Mouse (Mus musculus) forebrain, embryonic 13.5 days (tissue): ENCODE measurements around the gene Morc2a. TPM values are rescaled to one million over a fixed set of nuclear protein-coding genes. Genes with fewer than 3 reads are reported as not detected.
"Not testable (repeated sequence)": the region's sequence is repeated elsewhere in the genome, so short reads cannot be mapped to it uniquely, and the experiment has no call there.

Experiments used
- ATAC-seq: fragments of 200-750 bp; cut with Nextera tagmentation; 2 replicates; pipeline ENCODE4 v1.8.0; 2017
- H3K27ac ChIP-seq: fragments of 300-500 bp; sonication (generic); 2 replicates; pipeline ENCODE4 v1.5.1; 2015; ENCODE audit warnings: inconsistent platforms, mild to moderate bottlenecking, moderate library complexity
- H3K27me3 ChIP-seq: fragments of 300-500 bp; sonication (generic); 2 replicates; pipeline ENCODE4 v1.6.1; 2015; ENCODE audit warnings: mild to moderate bottlenecking, inconsistent platforms
- H3K36me3 ChIP-seq: fragments of 300-500 bp; sonication (generic); 2 replicates; pipeline ENCODE4 v1.6.1; 2015; ENCODE audit warnings: mild to moderate bottlenecking, inconsistent platforms; ENCODE audit not compliant: poor library complexity, severe bottlenecking
- H3K4me1 ChIP-seq: fragments of 300-500 bp; sonication (generic); 2 replicates; pipeline ENCODE4 v1.6.1; 2015; ENCODE audit warnings: inconsistent platforms
- H3K4me2 ChIP-seq: fragments of 300-500 bp; sonication (generic); 2 replicates; pipeline ENCODE4 v1.6.1; 2015; ENCODE audit warnings: inconsistent platforms, mild to moderate bottlenecking, moderate library complexity
- H3K4me3 ChIP-seq: fragments of 300-500 bp; sonication (generic); 2 replicates; pipeline ENCODE4 v1.5.1; 2015; ENCODE audit warnings: mild to moderate bottlenecking, inconsistent platforms
- H3K9ac ChIP-seq: fragments of 300-500 bp; sonication (generic); 2 replicates; pipeline ENCODE4 v1.6.1; 2015; ENCODE audit warnings: mild to moderate bottlenecking, inconsistent platforms
- H3K9me3 ChIP-seq: fragments of 300-500 bp; sonication (generic); replicated peaks from 2 replicates; pipeline ENCODE4 v1.6.1; 2016; ENCODE audit warnings: inconsistent platforms
- WGBS: fragments of 180-500 bp; shearing (Covaris S2); methylation state at CpG from one replicate; pipeline ENCODE4 v1.1.7; 2015; 5-methylcytosine and 5-hydroxymethylcytosine counted together
- polyA plus RNA-seq: library from polyadenylated mRNA; unstranded; fragments of >200 nt; fragmentation: Nextera tagmentation; extraction: Ambion mirVana; gene quantifications from 2 replicates; pipeline ENCODE4 v1.2.1, GENCODE M21; 2015

Morc2a gene
- polyA plus RNA-seq, result 35.2 and 43.1 TPM in 2 replicates

DNA sequence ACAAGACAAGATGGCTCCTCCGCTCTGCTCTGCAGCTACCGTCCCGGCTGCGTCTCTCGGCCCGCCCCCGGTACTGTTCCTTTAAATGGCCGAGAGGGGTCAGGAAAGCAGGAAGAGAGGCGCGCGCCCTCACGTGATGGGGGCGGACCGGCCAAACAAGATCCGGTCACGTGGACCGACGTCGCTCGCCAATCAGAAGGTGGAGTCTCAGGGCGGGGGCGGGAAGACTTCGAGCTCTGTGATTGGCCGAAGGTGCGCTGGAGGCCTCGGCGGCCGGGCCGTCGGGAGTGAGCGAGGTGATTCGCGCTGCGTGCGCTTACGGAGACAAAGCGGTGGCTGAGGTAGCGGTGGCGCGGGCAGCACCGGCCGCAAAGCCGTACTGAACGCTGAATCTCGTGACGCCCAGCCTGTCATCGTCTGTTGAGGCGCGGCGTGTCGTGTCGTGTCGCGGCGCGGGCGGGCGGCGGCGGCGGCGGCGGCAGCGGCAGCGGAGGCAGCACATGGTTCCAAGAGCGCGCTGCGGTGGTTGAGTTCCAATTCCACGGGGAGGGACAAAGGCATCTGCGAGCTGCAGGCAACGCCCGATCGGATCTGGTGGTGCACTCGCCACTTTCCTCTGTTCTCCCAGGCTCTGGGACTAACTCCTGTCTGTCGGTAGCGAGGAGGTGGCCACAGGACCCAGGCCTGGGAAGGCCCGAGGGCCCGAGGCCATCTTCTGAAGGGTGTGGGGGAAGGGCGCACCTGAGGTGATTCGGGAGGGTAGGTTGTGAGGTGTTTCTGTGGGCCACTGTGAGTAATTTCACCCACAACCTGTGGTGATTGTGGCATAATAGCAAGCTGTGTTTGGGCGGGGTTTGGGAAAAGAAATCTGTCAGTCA is at the start of gene Morc2a:
Gene Morc2a (plus strand): TSS at position 228 of the 878 bp plus-strand sequence.
- peak; percentile 98 for ATAC-seq
- 2% methylated on average over 65 of the region's 81 CpGs for WGBS

DNA sequence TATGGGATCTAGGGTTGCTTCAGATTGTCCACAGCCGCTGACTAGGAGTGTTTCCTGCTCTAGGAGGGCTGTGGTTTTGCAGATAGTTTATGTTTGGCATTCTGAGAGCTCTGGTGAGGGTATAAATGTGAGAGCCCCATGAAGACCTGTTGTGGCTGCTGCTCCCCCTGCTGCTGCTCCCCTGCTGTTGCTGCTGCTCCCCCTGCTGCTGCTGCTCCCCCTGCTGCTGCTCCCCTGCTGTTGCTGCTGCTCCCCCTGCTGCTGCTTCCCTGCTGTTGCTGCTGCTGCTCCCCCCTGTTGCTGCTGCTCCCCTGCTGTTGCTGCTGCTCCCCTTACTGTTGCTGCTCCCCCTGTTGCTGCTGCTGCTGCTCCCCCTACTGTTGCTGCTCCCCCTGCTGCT is 47.0 kb upstream of the Morc2a start:
- not testable (repeated sequence) for ATAC-seq, H3K9me3 ChIP-seq, H3K36me3 ChIP-seq, H3K4me1 ChIP-seq, H3K27me3 ChIP-seq, H3K9ac ChIP-seq, H3K4me3 ChIP-seq, H3K27ac ChIP-seq, H3K4me2 ChIP-seq
- 74% methylated on average over 1 of the region's 1 CpGs for WGBS

More for the DNA sequence above, at the start of gene Morc2a:
- Histone ChIP-seq H3K9me3 (peaks cover 20% of the 10 kb centered on the region), H3K27me3 (no peaks in the 10 kb centered on the region), H3K4me2 (peak within 1 kb of the TSS; percentile 78), H3K36me3 (peaks cover 48% of the 10 kb centered on the region), H3K4me1 (peaks cover 29% of the 10 kb centered on the region), H3K4me3 (peak within 1 kb of the TSS; percentile 97), H3K9ac (peak within 1 kb of the TSS; percentile 98), H3K27ac (peak within 1 kb of the TSS; percentile 94)

DNA sequence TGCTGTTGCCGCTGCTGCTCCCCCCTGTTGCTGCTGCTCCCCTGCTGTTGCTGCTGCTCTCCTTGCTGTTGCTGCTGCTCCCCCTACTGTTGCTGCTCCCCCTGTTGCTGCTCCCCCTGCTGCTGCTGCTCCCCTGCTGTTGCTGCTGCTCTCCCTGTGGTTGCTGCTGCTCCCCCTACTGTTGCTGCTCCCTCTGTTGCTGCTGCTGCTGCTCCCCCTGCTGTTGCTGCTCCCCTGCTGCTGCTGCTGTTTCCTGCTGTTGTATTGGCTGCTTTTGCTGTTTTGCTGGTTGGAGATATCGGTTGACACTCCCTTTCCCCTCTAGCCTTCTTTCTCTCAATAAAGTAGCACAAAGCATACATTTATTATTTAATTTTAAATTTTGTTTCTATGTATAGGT is 46.3 kb upstream of the Morc2a start:
- H3K27ac ChIP-seq, H3K27me3 ChIP-seq, H3K4me1 ChIP-seq, ATAC-seq, H3K9me3 ChIP-seq, H3K4me3 ChIP-seq, H3K36me3 ChIP-seq, H3K9ac ChIP-seq, H3K4me2 ChIP-seq: not testable (repeated sequence)
- WGBS, result 61% methylated on average over 2 of the region's 2 CpGs

DNA sequence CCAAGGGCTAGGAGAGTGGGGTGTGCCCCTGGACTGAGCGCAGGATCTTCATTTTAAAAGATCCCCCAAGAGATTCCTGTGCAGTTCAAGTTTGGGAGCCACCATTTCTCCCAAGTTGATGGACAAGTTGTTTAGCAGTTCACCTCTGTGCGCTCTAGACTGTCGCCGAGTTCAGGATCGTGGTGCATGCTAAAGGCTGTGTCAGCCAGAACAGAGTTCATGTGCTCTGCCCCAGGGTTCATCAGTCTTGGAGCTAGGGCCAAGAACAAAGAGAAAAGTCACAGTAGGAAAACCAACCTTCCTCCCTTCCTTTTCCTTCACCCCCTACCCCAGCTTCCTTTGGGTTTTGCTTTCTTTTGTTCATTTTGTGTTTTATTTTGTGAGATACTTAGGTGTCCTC is 42.5 kb upstream of the Morc2a start:
- no peak overlapping the region for H3K4me3 ChIP-seq
- no peaks in the 10 kb centered on the region for H3K4me1 ChIP-seq
- no peaks in the 10 kb centered on the region for H3K9me3 ChIP-seq
- no peaks in the 10 kb centered on the region for H3K36me3 ChIP-seq
- ATAC-seq, result no peak
- H3K9ac ChIP-seq, result no peak overlapping the region
- WGBS, result 84% methylated on average over 5 of the region's 5 CpGs
- H3K27me3 ChIP-seq, result no peaks in the 10 kb centered on the region
- H3K27ac ChIP-seq, result no peak overlapping the region
- H3K4me2 ChIP-seq, result no peak overlapping the region

DNA sequence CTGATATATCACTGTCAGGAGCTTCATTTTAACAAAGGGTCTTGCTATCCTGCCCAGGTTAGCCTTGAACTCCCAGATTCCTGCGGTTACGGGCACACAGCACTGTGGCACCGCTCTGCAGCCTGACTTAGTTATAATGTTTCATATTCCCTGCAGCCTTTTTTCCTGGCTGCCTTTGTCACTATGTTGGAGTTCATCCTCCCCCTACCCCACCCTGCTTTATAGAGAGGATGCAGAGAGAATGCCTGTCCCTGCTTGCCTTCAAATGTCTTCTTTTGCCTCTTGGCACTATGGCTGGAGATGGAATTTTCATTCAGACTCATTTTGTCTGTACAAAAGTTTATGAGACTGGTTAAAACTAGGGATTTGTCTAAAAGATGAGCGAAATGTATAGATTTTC is 33.4 kb upstream of the Morc2a start:
- no peaks in the 10 kb centered on the region for H3K36me3 ChIP-seq
- no peak overlapping the region for H3K27ac ChIP-seq
- no peak for ATAC-seq
- H3K4me2 ChIP-seq, result no peak overlapping the region
- 89% methylated on average over 4 of the region's 4 CpGs for WGBS
- H3K27me3 ChIP-seq, result no peaks in the 10 kb centered on the region
- no peaks in the 10 kb centered on the region for H3K4me1 ChIP-seq
- H3K4me3 ChIP-seq, result no peak overlapping the region
- no peaks in the 10 kb centered on the region for H3K9me3 ChIP-seq
- no peak overlapping the region for H3K9ac ChIP-seq

DNA sequence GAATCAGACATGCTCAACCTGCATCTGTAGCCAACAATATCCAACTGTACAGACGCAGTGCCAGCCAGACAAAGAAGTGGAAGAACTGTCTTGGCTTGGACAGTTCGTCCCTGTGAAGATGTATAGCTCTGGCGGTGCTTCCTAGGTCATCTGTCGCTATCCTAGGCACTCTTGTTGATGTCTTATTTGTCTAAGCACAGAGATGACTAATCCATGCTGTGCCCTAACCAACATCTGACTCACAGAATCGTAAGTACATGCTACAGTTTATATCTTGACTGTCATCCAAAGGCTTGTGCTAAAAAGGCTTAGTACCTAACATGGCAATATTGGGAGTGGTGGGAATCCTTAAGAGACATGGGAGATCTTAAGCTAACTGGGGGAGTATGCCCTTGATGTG is 26.2 kb upstream of the Morc2a start:
- ATAC-seq, result no peak
- Histone ChIP-seq H3K4me1 (no peaks in the 10 kb centered on the region), H3K27ac (no peak overlapping the region), H3K36me3 (no peaks in the 10 kb centered on the region), H3K4me3 (no peak overlapping the region), H3K27me3 (peaks cover 5% of the 10 kb centered on the region; the same call in 1 of the 2 replicates), H3K9ac (no peak overlapping the region), H3K4me2 (no peak overlapping the region), H3K9me3 (no peaks in the 10 kb centered on the region)
- WGBS, result 87% methylated on average over 5 of the region's 5 CpGs

DNA sequence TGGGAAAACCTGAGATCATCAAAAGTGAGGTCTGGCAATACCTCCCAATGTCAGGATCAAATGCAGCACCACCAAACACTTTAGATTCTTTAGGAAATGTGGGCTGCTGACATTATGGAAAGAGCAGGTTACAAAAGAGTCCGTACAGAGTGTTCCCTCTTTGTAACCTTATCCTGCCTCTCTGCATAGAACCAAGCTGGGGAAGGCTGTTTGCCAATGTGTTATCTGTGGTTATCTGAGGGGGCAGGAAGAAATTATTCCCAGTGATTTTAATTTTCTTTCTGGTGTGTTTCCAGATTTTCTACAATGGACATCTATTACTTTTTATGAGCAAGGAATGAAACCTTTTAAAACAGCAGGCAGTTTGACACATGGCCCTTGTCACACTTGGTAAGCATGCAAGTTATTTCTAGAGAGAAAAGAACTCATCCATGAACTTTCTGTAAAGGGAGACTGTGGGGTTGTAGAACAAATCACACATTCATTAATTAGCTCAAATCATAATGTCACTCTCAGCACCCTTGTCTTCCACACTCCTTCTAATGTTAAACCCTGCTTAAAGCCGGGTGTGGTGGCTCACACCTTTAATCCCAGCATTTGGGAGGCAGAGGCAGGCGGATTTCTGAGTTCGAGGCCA is 24.5 kb upstream of the Morc2a start:
- WGBS, result 82% methylated on average over 4 of the region's 4 CpGs
- no peaks in the 10 kb centered on the region for H3K36me3 ChIP-seq
- no peak for ATAC-seq
- H3K4me3 ChIP-seq, result no peak overlapping the region
- H3K4me2 ChIP-seq, result no peak overlapping the region
- peaks cover 9% of the 10 kb centered on the region; the same call in 1 of the 2 replicates for H3K4me1 ChIP-seq
- no peak overlapping the region for H3K27ac ChIP-seq
- no peak overlapping the region for H3K9ac ChIP-seq
- H3K27me3 ChIP-seq, result peaks cover 18% of the 10 kb centered on the region
- no peaks in the 10 kb centered on the region for H3K9me3 ChIP-seq

DNA sequence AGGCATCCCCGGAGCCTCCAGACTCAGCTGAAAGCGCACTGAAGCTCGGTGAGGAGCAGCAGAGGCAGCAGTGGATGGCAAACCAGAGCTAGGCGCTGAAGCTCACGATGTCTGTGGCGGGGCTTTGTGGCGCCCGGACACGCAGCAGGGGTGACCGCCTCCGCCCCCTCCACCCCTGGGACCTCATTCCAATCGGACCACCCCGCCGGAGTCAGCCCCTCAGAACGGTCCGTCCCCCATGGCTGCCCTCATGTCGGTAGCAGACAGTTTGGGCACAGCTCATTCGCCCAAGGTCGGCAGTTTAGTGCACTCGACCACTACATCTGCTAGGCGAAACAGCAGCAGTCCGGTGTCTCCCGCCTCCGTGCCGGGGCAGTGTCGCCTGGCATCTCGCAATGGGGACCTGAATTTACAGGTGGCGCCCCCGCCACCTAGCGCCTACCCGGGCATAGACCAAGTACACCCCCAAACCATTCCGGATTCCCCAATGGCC is 19.9 kb upstream of the Morc2a start:
- WGBS, result under 1% methylated on average over 32 of the region's 32 CpGs
- peak overlapping the region; percentile 76 for H3K4me2 ChIP-seq
- H3K4me3 ChIP-seq, result peak overlapping the region; percentile 41
- peaks cover 9% of the 10 kb centered on the region; the same call in 1 of the 2 replicates for H3K4me1 ChIP-seq
- H3K9ac ChIP-seq, result peak overlapping the region; percentile 56
- peaks cover 19% of the 10 kb centered on the region for H3K27me3 ChIP-seq
- no peak overlapping the region for H3K27ac ChIP-seq
- ATAC-seq, result no peak
- no peaks in the 10 kb centered on the region for H3K36me3 ChIP-seq
- H3K9me3 ChIP-seq, result no peaks in the 10 kb centered on the region

DNA sequence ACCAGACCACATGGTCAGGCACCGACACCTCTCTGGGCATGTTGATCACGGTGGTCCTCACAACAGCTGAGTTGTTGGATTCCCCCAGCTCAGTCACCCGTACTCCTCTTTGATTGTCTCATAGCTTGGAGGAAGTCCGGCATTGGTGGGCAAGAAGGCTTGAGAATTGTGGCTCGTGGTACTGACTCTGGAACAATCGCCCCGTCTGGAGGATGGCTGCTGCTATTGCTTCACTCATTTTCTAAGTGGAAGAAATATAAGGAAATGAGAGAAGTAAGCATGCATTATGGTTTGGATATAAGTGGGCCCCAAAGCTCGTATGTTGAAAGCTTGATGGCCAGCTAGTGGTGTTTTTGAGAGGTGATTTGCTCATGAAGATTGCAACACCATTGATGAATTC is 15.7 kb upstream of the Morc2a start:
- H3K4me2 ChIP-seq, H3K4me1 ChIP-seq, H3K27ac ChIP-seq, H3K36me3 ChIP-seq, H3K9me3 ChIP-seq, ATAC-seq, H3K4me3 ChIP-seq, H3K9ac ChIP-seq: not testable (repeated sequence)
- peaks cover 10% of the 10 kb centered on the region for H3K27me3 ChIP-seq
- 85% methylated on average over 8 of the region's 8 CpGs for WGBS

DNA sequence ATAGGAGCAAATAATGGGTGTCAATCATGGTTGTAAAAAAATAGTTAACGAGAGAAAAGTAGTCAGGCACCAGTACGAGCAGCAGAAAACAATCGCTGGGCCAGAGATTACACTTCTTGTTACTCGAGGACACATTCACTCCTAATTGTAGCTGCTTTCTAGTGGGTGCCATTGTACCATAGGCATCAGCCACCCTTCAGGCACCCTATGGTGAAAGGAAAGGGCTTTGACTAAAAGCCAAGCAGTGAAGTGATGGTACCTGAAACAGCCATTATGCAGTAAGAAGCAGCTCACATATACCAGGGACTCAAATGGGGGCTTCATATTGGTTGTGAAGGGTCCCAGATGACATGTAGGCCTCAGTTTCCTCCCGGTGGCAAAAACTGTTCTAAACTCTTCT is 1.3 kb upstream of the Morc2a start:
- ATAC-seq, result no peak
- H3K9ac ChIP-seq, result peak overlapping the region; percentile 98
- no peak overlapping the region for H3K27ac ChIP-seq
- H3K4me2 ChIP-seq, result peak overlapping the region; percentile 78
- H3K36me3 ChIP-seq, result peaks cover 53% of the 10 kb centered on the region
- peaks cover 25% of the 10 kb centered on the region for H3K9me3 ChIP-seq
- peaks cover 29% of the 10 kb centered on the region for H3K4me1 ChIP-seq
- H3K4me3 ChIP-seq, result peak overlapping the region; percentile 97
- 71% methylated on average over 5 of the region's 5 CpGs for WGBS
- no peaks in the 10 kb centered on the region for H3K27me3 ChIP-seq

DNA sequence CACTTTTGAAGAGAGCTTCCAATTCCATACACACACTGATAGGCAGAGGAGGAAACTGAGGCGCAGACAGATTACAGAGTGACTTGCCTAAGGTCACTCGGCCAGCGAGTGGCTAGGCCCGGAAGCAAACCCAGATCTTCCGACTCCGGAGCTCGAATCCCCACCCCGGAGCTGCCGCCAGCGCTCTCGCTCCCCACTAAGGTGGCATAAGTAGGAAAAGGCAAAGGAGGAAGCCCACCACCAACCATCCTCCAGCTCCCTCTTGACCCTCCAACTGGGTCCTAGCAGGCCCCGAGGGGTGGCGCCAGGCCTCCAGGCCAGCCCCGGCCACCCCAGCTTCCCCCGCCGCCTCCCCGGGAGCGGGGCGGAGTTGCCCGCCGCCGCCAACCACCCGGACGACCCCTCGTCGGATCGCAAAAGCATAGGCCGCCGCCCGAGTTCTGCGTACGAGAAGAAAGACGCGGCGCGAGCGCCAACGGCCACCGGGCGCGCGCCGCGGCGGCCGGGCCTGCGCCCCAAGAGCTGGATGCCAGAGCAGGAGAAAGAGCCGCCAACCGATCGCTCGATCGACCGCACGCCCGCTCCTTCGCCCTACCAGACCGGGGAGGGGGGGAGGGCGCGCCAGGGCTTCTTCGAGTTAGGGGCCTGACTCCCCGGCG is 557 bp upstream of the Morc2a start:
- WGBS, result under 1% methylated on average over 47 of the region's 62 CpGs
- H3K9me3 ChIP-seq, result peaks cover 22% of the 10 kb centered on the region
- ATAC-seq, result no peak
- peak overlapping the region; percentile 94 for H3K27ac ChIP-seq
- peaks cover 48% of the 10 kb centered on the region for H3K36me3 ChIP-seq
- H3K4me1 ChIP-seq, result peaks cover 29% of the 10 kb centered on the region
- H3K4me3 ChIP-seq, result peak overlapping the region; percentile 97
- peak overlapping the region; percentile 78 for H3K4me2 ChIP-seq
- H3K9ac ChIP-seq, result peak overlapping the region; percentile 98
- H3K27me3 ChIP-seq, result no peaks in the 10 kb centered on the region

DNA sequence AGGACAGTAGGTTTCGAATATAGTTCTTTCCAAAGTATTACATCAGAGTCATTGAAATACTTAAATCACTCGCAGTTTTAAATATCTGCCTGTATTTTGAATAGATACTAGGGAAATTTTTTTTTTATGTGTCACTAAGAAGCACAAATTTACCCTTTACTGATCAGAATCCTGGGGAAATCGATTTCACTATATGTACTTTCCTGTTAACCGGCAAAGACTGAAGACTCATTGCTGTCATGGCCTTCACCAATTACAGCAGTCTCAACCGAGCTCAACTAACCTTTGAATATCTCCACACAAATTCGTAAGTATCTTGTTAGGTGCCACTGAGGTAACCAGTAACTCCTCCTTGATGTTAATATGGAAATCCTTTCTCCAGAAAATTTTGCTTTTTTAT is 1.1 kb downstream of the Morc2a start:
- H3K27me3 ChIP-seq, result no peaks in the 10 kb centered on the region
- peak overlapping the region; percentile 78 for H3K4me2 ChIP-seq
- H3K4me1 ChIP-seq, result peaks cover 29% of the 10 kb centered on the region
- H3K9ac ChIP-seq, result no peak overlapping the region
- peaks cover 10% of the 10 kb centered on the region for H3K9me3 ChIP-seq
- no peak overlapping the region for H3K27ac ChIP-seq
- ATAC-seq, result no peak
- WGBS, result 97% methylated on average over 6 of the region's 6 CpGs
- H3K4me3 ChIP-seq, result peak overlapping the region; percentile 97
- H3K36me3 ChIP-seq, result peaks cover 42% of the 10 kb centered on the region
